Mouse (Mus musculus) MEL-GATA-1-ER (cell line): Measurements from ENCODE around the gene Mymx.
A peak's percentile ranks its signal among the peaks of the same experiment; 100 is the strongest.

Experiments used
- DNase-seq: peaks from one replicate; pipeline ENCODE4 v3.0.0-alpha.2; 2012; ENCODE audit warnings: low read depth; ENCODE audit errors: extremely low read depth

Mymx gene

DNA sequence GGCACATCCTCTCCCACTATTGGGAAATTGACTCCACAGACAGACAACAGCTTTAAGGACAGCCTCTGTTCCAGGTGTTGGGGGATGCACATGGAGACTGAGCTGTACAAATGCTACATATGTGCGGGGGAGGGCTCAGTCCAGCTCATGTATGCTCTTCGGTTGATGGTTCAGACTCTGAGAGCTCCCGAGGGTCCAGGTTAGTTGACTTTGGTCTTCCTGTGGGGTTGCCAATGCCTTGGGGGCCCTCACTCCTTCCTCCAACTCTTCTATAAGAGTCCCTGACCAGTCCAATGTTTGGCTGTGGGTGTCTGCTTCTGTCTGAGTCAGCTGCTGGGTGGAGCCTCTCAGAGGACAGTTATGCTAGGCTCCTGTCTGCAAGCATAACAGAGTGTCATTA lies 48.8 kb downstream of the Mymx start:
- DNase-seq, result no peak

DNA sequence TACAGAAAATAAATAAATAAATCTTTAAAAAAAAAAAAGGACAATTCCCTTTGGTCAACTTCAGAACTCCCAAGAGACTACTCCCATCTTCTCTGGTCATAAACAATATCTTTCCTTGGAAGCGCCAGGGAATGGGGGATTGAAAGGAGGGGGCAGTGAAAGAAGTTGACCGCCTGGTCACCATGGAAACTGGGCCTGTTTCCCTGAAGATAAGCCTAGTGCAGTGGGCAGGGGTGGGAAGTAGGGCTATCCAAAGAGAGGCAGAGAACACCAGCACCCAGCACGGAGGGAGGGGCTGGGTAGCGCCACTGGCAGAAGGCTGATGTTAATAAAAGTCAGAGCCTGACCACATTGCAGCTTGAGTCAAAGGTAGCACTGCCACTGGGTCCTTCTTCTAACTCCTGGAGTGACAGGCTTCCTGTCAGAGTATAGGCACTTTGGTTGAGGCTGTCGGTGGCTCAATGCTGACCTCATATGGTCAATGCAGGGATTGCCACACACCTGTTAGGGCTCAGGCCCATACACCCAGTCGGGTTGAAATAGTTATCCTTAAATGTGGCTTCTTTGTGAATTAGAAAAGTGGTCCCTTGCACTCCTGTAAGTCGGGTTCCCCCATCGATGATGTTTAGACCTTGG lies 50.0 kb downstream of the Mymx start:
- peak; percentile 60 for DNase-seq

DNA sequence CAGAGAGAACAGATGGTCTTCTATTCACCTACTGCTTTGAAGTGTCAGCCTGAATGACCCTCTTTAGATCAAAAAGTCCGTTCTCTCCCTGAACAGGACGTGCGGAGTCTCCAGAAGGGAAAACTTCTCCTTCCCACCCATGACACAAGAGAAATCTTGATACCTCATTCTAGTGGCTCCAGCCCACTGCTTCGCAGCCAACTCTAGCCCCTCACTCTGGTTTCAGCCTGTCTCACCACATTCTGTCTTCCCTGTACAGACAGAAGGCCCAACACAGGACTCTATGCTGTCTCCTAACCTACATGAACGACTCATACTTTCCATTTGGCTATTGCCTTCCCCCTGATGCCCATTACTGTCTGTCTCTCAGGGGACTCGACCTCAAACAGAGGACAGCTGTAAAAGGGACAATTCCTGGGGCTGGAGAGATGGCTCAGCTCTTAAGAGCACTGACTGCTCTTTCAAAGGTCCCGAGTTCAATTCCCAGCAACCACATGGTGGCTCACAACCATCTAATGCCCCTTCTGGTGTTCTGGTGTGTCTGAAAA lies 50.6 kb downstream of the Mymx start:
- DNase-seq, result no peak
